Mouse (Mus musculus) CH12.LX (cell line): ENCODE measurements around the gene E130311K13Rik.

Experiments used
- CTCF ChIP-seq, 2 experiments: IDR thresholded peaks in 1 of 2; conservative IDR thresholded peaks in 1 of 2; 2 replicates each; pipeline ENCODE4 v1.5.1; 2011 to 2012; ENCODE audit warnings: low read depth in 2 of 2, low read length in 2 of 2, improper control_type of control experiment in 1 of 2, inconsistent platforms in 1 of 2, mild to moderate bottlenecking in 1 of 2, moderate library complexity in 1 of 2
- ETS1 ChIP-seq: conservative IDR thresholded peaks from 2 replicates; pipeline ENCODE4 v1.6.1; 2012; ENCODE audit warnings: low read depth, mild to moderate bottlenecking, inconsistent platforms, low read length, improper control_type of control experiment, moderate library complexity
- JUN ChIP-seq: IDR thresholded peaks from 2 replicates; pipeline ENCODE4 v1.6.1; 2011; ENCODE audit warnings: low read depth, mild to moderate bottlenecking, low read length, improper control_type of control experiment, moderate library complexity; ENCODE audit not compliant: insufficient read depth
- JUND ChIP-seq: conservative IDR thresholded peaks from 2 replicates; pipeline ENCODE4 v1.6.1; 2011; ENCODE audit warnings: low read depth, low read length, improper control_type of control experiment
- USF1 ChIP-seq: IDR thresholded peaks from 2 replicates; pipeline ENCODE4 v1.6.1; 2014; ENCODE audit warnings: low read depth, mild to moderate bottlenecking, inconsistent platforms, low read length, improper control_type of control experiment

GRCm38 (mm10) chr3:63963421-63964099 lies 34.3 kb upstream of the E130311K13Rik start:
- TF ChIP-seq USF1 (no peak), JUN (no peak), JUND (no peak), CTCF (conservative IDR thresholded peaks at IDR 0.05 in 1 of 2, IDR thresholded peaks at IDR 0.05 in 1 of 2; ENCODE audit: low read depth in 2 of 2, low read length in 2 of 2) (no peak), ETS1 (no peak)
